Mouse (Mus musculus) forelimb bud, embryonic 11.5 days (tissue): ENCODE results near the gene Gm3239.
"Not testable (repeated sequence)": the region's sequence is repeated elsewhere in the genome, so short reads cannot be mapped to it uniquely, and the experiment has no call there.

Experiments used
- DNase-seq: peaks from one replicate; pipeline ENCODE4 v3.0.0-alpha.2; 2012; ENCODE audit warnings: low read depth, low spot score

Gene Gm3239

DNA sequence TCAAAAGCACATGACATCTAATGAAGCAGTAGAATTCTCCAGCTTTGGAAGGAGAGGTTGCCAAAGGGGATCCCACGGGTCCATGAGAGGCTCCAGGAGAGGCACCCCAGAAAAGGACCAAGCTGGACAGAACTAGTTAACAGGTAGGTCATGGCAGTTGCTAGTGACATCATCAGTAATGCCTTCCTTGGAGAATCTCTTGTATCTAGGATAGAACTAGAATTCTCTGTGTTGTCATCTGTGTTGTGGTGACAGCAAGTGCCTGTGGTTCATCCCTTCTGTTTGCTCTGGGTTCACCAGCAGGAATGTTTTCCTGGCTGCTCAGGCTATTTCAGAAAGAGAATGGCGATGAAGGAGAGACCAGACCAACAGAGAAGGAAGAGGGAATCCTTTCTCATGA is at the start of gene Gm3239:
Gene Gm3239 (plus strand): TSS at position 301 of the 400 bp plus-strand sequence.
- not testable (repeated sequence) for DNase-seq

DNA sequence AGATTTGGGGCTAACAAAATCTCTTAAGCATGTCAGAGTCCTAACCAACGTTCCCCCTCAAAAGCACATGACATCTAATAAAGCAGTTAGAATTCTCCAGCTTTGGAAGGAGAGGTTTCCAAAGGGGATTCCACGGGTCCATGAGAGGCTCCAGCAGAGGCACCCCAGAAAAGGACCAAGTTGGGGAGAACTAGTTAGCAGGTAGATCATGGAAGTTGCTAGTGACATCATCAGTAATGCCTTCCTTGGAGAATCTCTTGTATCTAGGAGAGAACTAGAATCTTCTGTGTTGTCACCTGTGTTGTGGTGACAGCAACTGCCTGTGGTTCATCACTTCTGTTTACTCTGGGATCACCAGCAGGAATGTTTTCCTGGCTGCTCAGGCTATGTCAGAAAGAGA is 31.9 kb upstream of the Gm3239 start, which contains the start of gene Gm8159:
Gene Gm8159 (plus strand): TSS at position 301 of the 400 bp plus-strand sequence.
- DNase-seq = not testable (repeated sequence)

DNA sequence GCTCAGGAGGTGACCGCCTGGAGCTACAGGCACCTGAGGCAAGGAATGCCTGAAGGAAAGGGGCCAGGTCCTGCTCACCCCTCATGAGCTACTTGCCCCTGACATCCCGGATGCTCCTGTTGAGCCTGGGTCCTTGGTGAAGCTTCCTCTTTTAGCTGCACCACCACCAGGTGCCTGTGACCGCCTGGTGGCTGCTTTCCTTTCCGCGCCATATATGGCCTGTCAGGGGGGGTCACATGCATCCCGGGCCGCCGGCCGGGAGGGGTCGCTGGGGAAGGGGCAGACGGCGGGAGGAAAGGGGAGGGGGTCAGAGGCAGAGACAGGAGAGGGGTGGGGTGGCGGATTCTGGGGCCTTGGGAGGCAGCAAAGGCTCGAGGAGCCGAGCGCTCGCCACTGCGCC is 14.7 kb upstream of the Gm3239 start:
- peak; percentile 1 for DNase-seq

DNA sequence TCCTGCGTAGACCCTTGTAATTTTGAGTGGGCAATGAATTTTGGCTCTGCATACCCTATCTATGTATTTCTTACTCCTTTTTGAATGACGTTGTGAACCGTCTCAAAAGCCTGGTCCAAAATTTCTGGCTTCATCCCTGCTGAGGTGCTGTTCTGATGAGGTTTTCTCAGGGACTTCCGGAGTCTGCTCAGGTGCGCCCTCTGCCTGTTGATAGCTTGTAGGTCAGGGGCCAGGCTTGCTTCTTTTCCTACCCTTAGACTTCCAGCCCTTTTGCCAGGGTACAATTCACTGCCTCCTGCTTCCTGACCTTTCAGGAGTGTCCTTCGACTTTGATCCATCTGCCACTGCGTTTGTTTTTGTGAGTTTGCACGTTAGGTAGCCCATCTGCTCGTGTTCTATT is 13.7 kb upstream of the Gm3239 start:
- DNase-seq = not testable (repeated sequence)

DNA sequence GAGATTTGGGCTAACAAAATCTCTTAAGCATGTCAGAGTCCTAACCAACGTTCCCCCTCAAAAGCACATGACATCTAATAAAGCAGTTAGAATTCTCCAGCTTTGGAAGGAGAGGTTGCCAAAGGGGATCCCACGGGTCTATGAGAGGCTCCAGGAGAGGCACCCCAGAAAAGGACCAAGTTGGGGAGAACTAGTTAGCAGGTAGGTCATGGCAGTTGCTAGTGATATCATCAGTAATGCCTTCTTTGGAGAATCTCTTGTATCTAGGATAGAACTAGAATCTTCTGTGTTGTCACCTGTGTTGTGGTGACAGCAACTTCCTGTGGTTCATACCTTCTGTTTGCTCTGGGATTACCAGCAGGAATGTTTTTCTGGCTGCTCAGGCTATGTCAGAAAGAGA is 44.9 kb downstream of the Gm3239 start, which contains the start of gene Gm7876:
Gene Gm7876 (plus strand): TSS at position 301 of the 400 bp plus-strand sequence.
- DNase-seq = not testable (repeated sequence)
